Mouse (Mus musculus) adrenal gland (tissue): ENCODE results near the gene Btnl6.
"Not testable (repeated sequence)": the region's sequence is repeated elsewhere in the genome, so short reads cannot be mapped to it uniquely, and the experiment has no call there.

ENCODE experiments used
- intact Hi-C: fragments of 180-260 bp; cut with DNase I; formaldehyde crosslinking; loops from one replicate; pipeline ENCODE4 v1.15.1; 2025

Btnl6 gene

GRCm38 (mm10) chr17:34497726-34498125 is 19.4 kb downstream of the Btnl6 start:
- intact Hi-C loops, result not testable (repeated sequence)

GRCm38 (mm10) chr17:34497319-34497718 is 19.8 kb downstream of the Btnl6 start:
- intact Hi-C loops, result not testable (repeated sequence)

GRCm38 (mm10) chr17:34496539-34496938 is 20.6 kb downstream of the Btnl6 start:
- intact Hi-C loops, result no loop called here

- intact Hi-C loops, result not testable (repeated sequence)
Observed at GRCm38 (mm10) chr17:34495156-34495555, 22.0 kb downstream of the Btnl6 start.

- intact Hi-C loops, result no loop called here
Observed at GRCm38 (mm10) chr17:34492796-34493195, 24.4 kb downstream of the Btnl6 start.

GRCm38 (mm10) chr17:34477238-34478013 is 39.7 kb downstream of the Btnl6 start, which contains the start of gene Btnl4:
TSS of gene Btnl4 (minus strand) at chr17:34477318.
- intact Hi-C loops, result not testable (repeated sequence)

GRCm38 (mm10) chr17:34476427-34476826 is 40.7 kb downstream of the Btnl6 start:
- intact Hi-C loops, result no loop called here

GRCm38 (mm10) chr17:34475060-34475459 is 42.1 kb downstream of the Btnl6 start:
- intact Hi-C loops, result no loop called here

GRCm38 (mm10) chr17:34470491-34470890 is 46.7 kb downstream of the Btnl6 start:
- intact Hi-C loops, result no loop called here

- intact Hi-C loops, result not testable (repeated sequence)
Observed at GRCm38 (mm10) chr17:34465906-34466305, 51.2 kb downstream of the Btnl6 start.

GRCm38 (mm10) chr17:34459255-34459654 is 57.9 kb downstream of the Btnl6 start:
- intact Hi-C loops, result no loop called here
